7 mouse cellular contexts compared by ENCODE assay signal in the genomic region with DNA sequence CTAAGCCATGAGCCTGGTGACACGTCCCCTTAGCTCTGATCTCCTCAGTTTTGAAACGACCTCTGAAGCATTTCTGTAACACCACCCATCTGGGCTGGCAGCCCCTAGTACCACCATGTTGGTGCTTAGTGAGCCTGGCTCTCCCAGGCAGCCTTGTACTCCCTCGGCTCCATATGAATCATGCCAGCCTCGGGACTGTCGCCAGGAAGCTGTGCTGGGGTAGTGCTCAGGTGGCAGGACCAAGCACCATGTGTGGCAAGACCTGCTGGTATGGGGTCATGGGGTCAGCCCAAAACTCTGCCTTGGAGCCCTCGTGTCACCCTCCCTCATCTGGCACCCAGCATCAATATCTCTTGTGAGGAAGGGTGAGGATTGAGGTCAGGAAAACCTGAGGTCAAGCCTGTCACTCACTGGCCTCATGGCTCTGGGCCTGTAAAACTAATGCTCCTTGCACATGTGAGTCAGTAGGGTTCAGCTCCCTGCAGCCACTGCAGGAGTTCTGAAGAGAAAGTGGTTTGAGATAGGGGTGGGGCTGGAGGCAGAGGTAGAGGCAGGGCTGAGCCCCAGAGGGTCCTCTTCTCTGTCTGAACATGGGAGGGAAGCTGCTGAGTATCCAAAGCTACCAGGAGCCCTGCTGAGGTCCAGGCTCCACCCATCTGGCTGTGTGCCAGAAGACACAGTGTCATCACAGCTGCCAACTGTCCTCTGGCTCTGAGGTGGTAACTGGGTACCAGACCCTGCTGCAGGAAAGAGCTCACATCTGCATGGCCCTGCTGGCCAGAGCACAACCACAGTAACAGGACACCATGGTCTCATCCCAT.
DNase-seq lines count a peak whose midpoint lies in the region; ATAC-seq and TF ChIP-seq lines count a peak whose summit lies in the region.
"Not testable (repeated sequence)": the region's sequence is repeated elsewhere in the genome, so short reads cannot be mapped to it uniquely, and the experiment has no call there.

No protein-coding gene starts in this region.

- TF ChIP-seq POLR2A in limb, embryonic 14.5 days (IDR thresholded peaks at IDR 0.05; ENCODE audit: borderline replicate concordance, extremely low read depth, insufficient read depth, insufficient read length): not testable (repeated sequence)

- not testable (repeated sequence) for H3K4me1 ChIP-seq in heart, embryonic 14.5 days (ENCODE audit: control insufficient read depth in 2 of 2, insufficient read depth in 2 of 2, low read length in 2 of 2); intestine, embryonic 15.5 days (replicated peaks); limb, embryonic 14.5 days (ENCODE audit: control insufficient read depth, insufficient read depth, low read length); neural tube, embryonic 14.5 days (ENCODE audit: control insufficient read depth, insufficient read depth, low read length)

- 64% methylated on average over 6 of the region's 6 CpGs for WGBS in heart, embryonic 14.5 days
- 67% methylated on average over 6 of the region's 6 CpGs for WGBS in intestine, embryonic 15.5 days
- WGBS in limb, embryonic 14.5 days: 57% methylated on average over 6 of the region's 6 CpGs
- 69% methylated on average over 6 of the region's 6 CpGs for WGBS in neural tube, embryonic 14.5 days

- not testable (repeated sequence) for H3K27me3 ChIP-seq in heart, embryonic 14.5 days (ENCODE audit: control insufficient read depth, insufficient read depth, low read length); intestine, embryonic 15.5 days (replicated peaks); limb, embryonic 14.5 days (ENCODE audit: control insufficient read depth, insufficient read depth, low read length); neural tube, embryonic 14.5 days (ENCODE audit: control insufficient read depth, insufficient read depth, low read length)

- H3K4me2 ChIP-seq in heart, embryonic 14.5 days (ENCODE audit: low read length); intestine, embryonic 15.5 days (replicated peaks); limb, embryonic 14.5 days (replicated peaks; ENCODE audit: low read depth, low read length, severe bottlenecking); neural tube, embryonic 14.5 days (ENCODE audit: low read depth, low read length): not testable (repeated sequence)

- H3K27ac ChIP-seq in heart, embryonic 14.5 days (replicated peaks in 1 of 2; ENCODE audit: control insufficient read depth in 1 of 2, insufficient read depth in 1 of 2, low read depth in 2 of 2, low read length in 2 of 2); intestine, embryonic 15.5 days; limb, embryonic 14.5 days (replicated peaks; ENCODE audit: low read depth, low read length); neural tube, embryonic 14.5 days (ENCODE audit: low read depth, low read length): not testable (repeated sequence)

- H3K4me3 ChIP-seq in heart, embryonic 14.5 days (ENCODE audit: control insufficient read depth in 1 of 2, insufficient read depth in 1 of 2, low read depth in 1 of 2, low read length in 2 of 2); intestine, embryonic 15.5 days (replicated peaks); limb, embryonic 14.5 days (replicated peaks; ENCODE audit: low read length); neural tube, embryonic 14.5 days (ENCODE audit: low read depth, low read length): not testable (repeated sequence)

- H3K9ac ChIP-seq in heart, embryonic 14.5 days (ENCODE audit: low read length); intestine, embryonic 15.5 days; limb, embryonic 14.5 days (ENCODE audit: low read depth, low read length, severe bottlenecking); neural tube, embryonic 14.5 days (replicated peaks; ENCODE audit: low read depth, low read length): not testable (repeated sequence)

- not testable (repeated sequence) for H3K36me3 ChIP-seq in heart, embryonic 14.5 days (ENCODE audit: control insufficient read depth, insufficient read depth, low read length); intestine, embryonic 15.5 days; limb, embryonic 14.5 days (ENCODE audit: control insufficient read depth, insufficient read depth, low read length); neural tube, embryonic 14.5 days (ENCODE audit: control insufficient read depth, insufficient read depth, low read length)

- ATAC-seq in erythroblast, adult 5-6 weeks (replicated peaks; ENCODE audit: low FRiP score, poor library complexity, severe bottlenecking): peak; percentile 97
- ATAC-seq in heart, embryonic 14.5 days (ENCODE audit: insufficient number of reproducible peaks, insufficient read depth, low FRiP score, low read depth): peak; percentile 49; the same call in 1 of the 2 replicates
- ATAC-seq in intestine, embryonic 15.5 days: peak; percentile 84
- peak; percentile 53; the same call in 1 of the 2 replicates for ATAC-seq in limb, embryonic 14.5 days (ENCODE audit: low FRiP score, low read depth)
- ATAC-seq in megakaryocyte, adult 5-6 weeks (ENCODE audit: poor library complexity, severe bottlenecking): peak; percentile 94
- ATAC-seq in neural tube, embryonic 14.5 days (ENCODE audit: low read depth): peak; percentile 60; the same call in 1 of the 2 replicates

- not testable (repeated sequence) for H3K9me3 ChIP-seq in heart, embryonic 14.5 days (ENCODE audit: control insufficient read depth, low read length); intestine, embryonic 15.5 days; limb, embryonic 14.5 days (ENCODE audit: control insufficient read depth, low read length); neural tube, embryonic 14.5 days (ENCODE audit: control insufficient read depth, low read length)

- DNase-seq in adrenal gland, adult 2 months: peak; percentile 73
- not testable (repeated sequence) for DNase-seq in limb, embryonic 14.5 days (ENCODE audit: low spot score)
